Mouse (Mus musculus): Measurements from ENCODE around the gene Gm20388. TPM values are rescaled to one million over a fixed set of nuclear protein-coding genes. Genes with fewer than 3 reads are reported as not detected.

Gene Gm20388
- polyA plus RNA-seq, 1 experiment = 0.36 TPM

- Histone ChIP-seq H3K9me3 (ENCODE audit: control insufficient read depth, low read length) (no peaks in the 10 kb centered on the region), H3K4me3 (replicated peaks) (no peak overlapping the region), H3K27me3 (ENCODE audit: control insufficient read depth) (no peaks in the 10 kb centered on the region), H3K4me1 (ENCODE audit: control insufficient read depth) (peaks cover 100% of the 10 kb centered on the region), H3K36me3 (ENCODE audit: control insufficient read depth) (peaks cover 100% of the 10 kb centered on the region)
- TF ChIP-seq GATA1 (IDR thresholded peaks at IDR 0.05; ENCODE audit: low read length) (no peak), TAL1 (IDR thresholded peaks at IDR 0.05; ENCODE audit: low read length) (no peak)
Observed at GRCm38 (mm10) chr8:122303451-122303850, 2392.8 kb downstream of the Gm20388 start.

GRCm38 (mm10) chr8:122304058-122304457 is 2393.4 kb downstream of the Gm20388 start:
- H3K36me3 ChIP-seq (ENCODE audit: control insufficient read depth) = peaks cover 100% of the 10 kb centered on the region
- peaks cover 100% of the 10 kb centered on the region for H3K4me1 ChIP-seq (ENCODE audit: control insufficient read depth)
- H3K9me3 ChIP-seq (ENCODE audit: control insufficient read depth, low read length) = no peaks in the 10 kb centered on the region
- no peaks in the 10 kb centered on the region for H3K27me3 ChIP-seq (ENCODE audit: control insufficient read depth)
- H3K4me3 ChIP-seq (replicated peaks) = no peak overlapping the region
- no peak for TF ChIP-seq GATA1 (IDR thresholded peaks at IDR 0.05; ENCODE audit: low read length)
- TF ChIP-seq TAL1 (IDR thresholded peaks at IDR 0.05; ENCODE audit: low read length) = no peak

GRCm38 (mm10) chr8:122306660-122307399 is 2396.2 kb downstream of the Gm20388 start:
- Histone ChIP-seq H3K36me3 (ENCODE audit: control insufficient read depth) (peaks cover 100% of the 10 kb centered on the region), H3K4me1 (ENCODE audit: control insufficient read depth) (peaks cover 100% of the 10 kb centered on the region), H3K9me3 (ENCODE audit: control insufficient read depth, low read length) (no peaks in the 10 kb centered on the region), H3K4me3 (replicated peaks) (peak overlapping the region; percentile 36), H3K27me3 (ENCODE audit: control insufficient read depth) (no peaks in the 10 kb centered on the region)
- TF ChIP-seq TAL1 (IDR thresholded peaks at IDR 0.05; ENCODE audit: low read length) = no peak; the same call in 2 of the 3 replicates
- peak; percentile 86 for TF ChIP-seq GATA1 (IDR thresholded peaks at IDR 0.05; ENCODE audit: low read length)

GRCm38 (mm10) chr8:122307836-122308235 is 2397.2 kb downstream of the Gm20388 start:
- no peaks in the 10 kb centered on the region for H3K9me3 ChIP-seq (ENCODE audit: control insufficient read depth, low read length)
- TF ChIP-seq GATA1 (IDR thresholded peaks at IDR 0.05; ENCODE audit: low read length) (no peak), TAL1 (IDR thresholded peaks at IDR 0.05; ENCODE audit: low read length) (no peak)
- H3K4me1 ChIP-seq (ENCODE audit: control insufficient read depth) = peaks cover 100% of the 10 kb centered on the region
- H3K27me3 ChIP-seq (ENCODE audit: control insufficient read depth) = no peaks in the 10 kb centered on the region
- no peak overlapping the region for H3K4me3 ChIP-seq (replicated peaks)
- H3K36me3 ChIP-seq (ENCODE audit: control insufficient read depth) = peaks cover 100% of the 10 kb centered on the region

- H3K4me1 ChIP-seq (ENCODE audit: control insufficient read depth) = peaks cover 100% of the 10 kb centered on the region
- H3K27me3 ChIP-seq (ENCODE audit: control insufficient read depth) = no peaks in the 10 kb centered on the region
- TF ChIP-seq TAL1 (IDR thresholded peaks at IDR 0.05; ENCODE audit: low read length) (peak; percentile 92), GATA1 (IDR thresholded peaks at IDR 0.05; ENCODE audit: low read length) (peak; percentile 100)
- H3K9me3 ChIP-seq (ENCODE audit: control insufficient read depth, low read length) = no peaks in the 10 kb centered on the region
- H3K4me3 ChIP-seq (replicated peaks) = peak overlapping the region; percentile 51
- peaks cover 100% of the 10 kb centered on the region for H3K36me3 ChIP-seq (ENCODE audit: control insufficient read depth)
Observed at GRCm38 (mm10) chr8:122309272-122309671, 2398.6 kb downstream of the Gm20388 start.

- Histone ChIP-seq H3K4me1 (ENCODE audit: control insufficient read depth) (peaks cover 100% of the 10 kb centered on the region), H3K9me3 (ENCODE audit: control insufficient read depth, low read length) (no peaks in the 10 kb centered on the region), H3K4me3 (replicated peaks) (no peak overlapping the region), H3K27me3 (ENCODE audit: control insufficient read depth) (no peaks in the 10 kb centered on the region), H3K36me3 (ENCODE audit: control insufficient read depth) (peaks cover 100% of the 10 kb centered on the region)
- TF ChIP-seq GATA1 (IDR thresholded peaks at IDR 0.05; ENCODE audit: low read length) (no peak), TAL1 (IDR thresholded peaks at IDR 0.05; ENCODE audit: low read length) (no peak)
Observed at GRCm38 (mm10) chr8:122311115-122311514, 2400.5 kb downstream of the Gm20388 start.

GRCm38 (mm10) chr8:122312553-122312952 is 2401.9 kb downstream of the Gm20388 start:
- no peaks in the 10 kb centered on the region for H3K9me3 ChIP-seq (ENCODE audit: control insufficient read depth, low read length)
- H3K4me1 ChIP-seq (ENCODE audit: control insufficient read depth) = peaks cover 100% of the 10 kb centered on the region
- TF ChIP-seq GATA1 (IDR thresholded peaks at IDR 0.05; ENCODE audit: low read length) = no peak
- TF ChIP-seq TAL1 (IDR thresholded peaks at IDR 0.05; ENCODE audit: low read length) = no peak
- no peaks in the 10 kb centered on the region for H3K27me3 ChIP-seq (ENCODE audit: control insufficient read depth)
- peak overlapping the region; percentile 44 for H3K4me3 ChIP-seq (replicated peaks)
- H3K36me3 ChIP-seq (ENCODE audit: control insufficient read depth) = peaks cover 100% of the 10 kb centered on the region

- peaks cover 100% of the 10 kb centered on the region for H3K4me1 ChIP-seq (ENCODE audit: control insufficient read depth)
- H3K4me3 ChIP-seq (replicated peaks) = peak overlapping the region; percentile 44
- no peaks in the 10 kb centered on the region for H3K27me3 ChIP-seq (ENCODE audit: control insufficient read depth)
- TF ChIP-seq TAL1 (IDR thresholded peaks at IDR 0.05; ENCODE audit: low read length) (peak; percentile 57), GATA1 (IDR thresholded peaks at IDR 0.05; ENCODE audit: low read length) (peak; percentile 91)
- H3K9me3 ChIP-seq (ENCODE audit: control insufficient read depth, low read length) = no peaks in the 10 kb centered on the region
- peaks cover 100% of the 10 kb centered on the region for H3K36me3 ChIP-seq (ENCODE audit: control insufficient read depth)
Observed at GRCm38 (mm10) chr8:122313310-122313709, 2402.7 kb downstream of the Gm20388 start.

GRCm38 (mm10) chr8:122314899-122315496 is 2404.4 kb downstream of the Gm20388 start:
- Histone ChIP-seq H3K27me3 (ENCODE audit: control insufficient read depth) (no peaks in the 10 kb centered on the region), H3K36me3 (ENCODE audit: control insufficient read depth) (peaks cover 100% of the 10 kb centered on the region), H3K4me1 (ENCODE audit: control insufficient read depth) (peaks cover 100% of the 10 kb centered on the region), H3K4me3 (replicated peaks) (no peak overlapping the region), H3K9me3 (ENCODE audit: control insufficient read depth, low read length) (no peaks in the 10 kb centered on the region)
- TF ChIP-seq GATA1 (IDR thresholded peaks at IDR 0.05; ENCODE audit: low read length) (no peak), TAL1 (IDR thresholded peaks at IDR 0.05; ENCODE audit: low read length) (no peak)

All from erythroblast, embryonic 14.5 days (primary cell).